Mouse (Mus musculus): ENCODE measurements around the gene Ppm1l. TPM values are rescaled to one million over a fixed set of nuclear protein-coding genes. Genes with fewer than 3 reads are reported as not detected.

The Ppm1l gene
- polyA plus RNA-seq, 1 experiment from 2014 or later = 8.3 TPM

DNA sequence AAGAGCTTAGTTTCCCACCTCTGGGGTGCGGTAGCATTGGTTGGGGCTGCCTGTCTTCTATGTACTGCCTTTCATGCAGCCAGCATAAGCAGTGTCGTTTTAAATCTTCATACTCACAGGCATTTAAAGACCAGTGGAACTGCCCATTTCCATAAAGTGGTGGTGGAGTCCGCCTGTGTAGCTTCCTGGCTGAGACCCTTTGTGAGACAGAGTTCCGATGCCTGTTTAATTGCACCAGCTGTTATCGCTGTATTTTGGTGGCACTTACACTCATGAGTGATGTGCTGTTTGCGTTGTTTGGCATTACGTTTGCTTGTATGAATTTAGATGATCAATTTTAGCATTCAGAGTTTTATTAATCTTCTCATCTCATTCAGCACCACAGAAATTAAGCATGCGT, 24.9 kb downstream of the Ppm1l start:
- H3K27ac ChIP-seq = no peak overlapping the region
- no peaks in the 10 kb centered on the region for H3K36me3 ChIP-seq
- no peak for ATAC-seq (ENCODE audit: insufficient number of reproducible peaks, insufficient read depth, low FRiP score, low TSS enrichment, low read depth)
- no peaks in the 10 kb centered on the region for H3K4me1 ChIP-seq
- no peak overlapping the region for H3K9ac ChIP-seq
- no peaks in the 10 kb centered on the region for H3K27me3 ChIP-seq
- WGBS = 85% methylated on average over 8 of the region's 8 CpGs
- H3K4me3 ChIP-seq = no peak overlapping the region
- no peak overlapping the region for H3K4me2 ChIP-seq
- no peaks in the 10 kb centered on the region for H3K9me3 ChIP-seq

DNA sequence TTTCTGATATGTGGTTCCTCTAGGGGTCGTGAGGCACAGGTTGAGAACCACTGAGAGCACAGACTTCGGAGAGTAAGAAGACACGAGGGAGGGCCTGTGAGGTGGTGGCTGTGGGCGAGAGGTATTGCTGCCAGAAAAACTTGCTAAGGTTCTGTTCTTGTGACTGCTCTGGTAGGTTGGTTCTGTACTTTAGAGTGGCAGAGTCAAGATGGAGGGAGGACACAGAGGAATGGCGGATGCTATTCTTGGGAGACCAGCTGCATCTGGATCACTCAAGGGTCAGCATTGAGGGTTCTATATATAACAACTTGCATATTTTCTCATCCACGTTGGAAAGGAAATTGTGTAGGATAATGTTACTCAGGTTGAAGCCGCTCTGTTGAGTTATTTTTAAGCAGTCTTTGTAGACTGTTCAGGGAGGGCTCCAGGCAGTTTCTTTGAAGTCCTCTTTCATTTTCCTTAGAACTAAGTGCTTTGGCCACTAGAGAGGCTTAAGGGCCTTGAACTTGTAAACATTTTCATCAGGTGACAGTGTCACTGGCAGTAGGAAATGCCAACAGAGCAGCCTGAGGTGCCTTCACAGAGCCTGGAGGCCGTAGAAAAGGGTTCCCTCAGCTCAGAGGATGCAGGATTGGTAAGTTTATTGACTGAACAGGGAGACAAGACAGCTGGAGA, 25.7 kb downstream of the Ppm1l start:
- no peaks in the 10 kb centered on the region for H3K36me3 ChIP-seq
- no peaks in the 10 kb centered on the region for H3K9me3 ChIP-seq
- no peak overlapping the region for H3K9ac ChIP-seq
- 65% methylated on average over 8 of the region's 8 CpGs for WGBS
- ATAC-seq (ENCODE audit: insufficient number of reproducible peaks, insufficient read depth, low FRiP score, low TSS enrichment, low read depth) = no peak
- no peaks in the 10 kb centered on the region for H3K27me3 ChIP-seq
- no peak overlapping the region for H3K27ac ChIP-seq
- no peak overlapping the region for H3K4me2 ChIP-seq
- no peaks in the 10 kb centered on the region for H3K4me1 ChIP-seq
- no peak overlapping the region for H3K4me3 ChIP-seq

DNA sequence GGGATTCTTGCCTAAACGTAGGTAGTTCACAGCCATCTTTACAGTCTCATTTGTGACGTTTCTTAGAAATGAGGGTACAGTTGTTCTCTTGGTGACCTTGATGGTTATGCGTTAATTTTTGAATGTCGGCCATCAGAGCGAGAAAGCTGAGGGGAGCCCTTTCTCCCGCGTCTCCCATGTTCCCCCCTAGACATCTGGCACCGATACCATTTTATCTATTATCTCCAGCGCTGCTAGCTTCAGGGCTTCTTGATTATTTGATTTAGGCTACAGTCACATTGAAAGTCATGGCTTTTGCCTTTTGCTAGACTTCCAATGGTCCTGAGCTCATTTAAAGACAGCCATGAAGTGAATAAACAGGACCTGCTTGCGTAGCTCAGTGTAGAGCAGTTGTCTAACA, 26.5 kb downstream of the Ppm1l start:
- H3K4me1 ChIP-seq = no peaks in the 10 kb centered on the region
- H3K27me3 ChIP-seq = no peaks in the 10 kb centered on the region
- WGBS = 78% methylated on average over 10 of the region's 10 CpGs
- ATAC-seq (ENCODE audit: insufficient number of reproducible peaks, insufficient read depth, low FRiP score, low TSS enrichment, low read depth) = no peak
- H3K4me3 ChIP-seq = no peak overlapping the region
- no peak overlapping the region for H3K4me2 ChIP-seq
- H3K9ac ChIP-seq = no peak overlapping the region
- no peaks in the 10 kb centered on the region for H3K9me3 ChIP-seq
- no peak overlapping the region for H3K27ac ChIP-seq
- H3K36me3 ChIP-seq = no peaks in the 10 kb centered on the region

DNA sequence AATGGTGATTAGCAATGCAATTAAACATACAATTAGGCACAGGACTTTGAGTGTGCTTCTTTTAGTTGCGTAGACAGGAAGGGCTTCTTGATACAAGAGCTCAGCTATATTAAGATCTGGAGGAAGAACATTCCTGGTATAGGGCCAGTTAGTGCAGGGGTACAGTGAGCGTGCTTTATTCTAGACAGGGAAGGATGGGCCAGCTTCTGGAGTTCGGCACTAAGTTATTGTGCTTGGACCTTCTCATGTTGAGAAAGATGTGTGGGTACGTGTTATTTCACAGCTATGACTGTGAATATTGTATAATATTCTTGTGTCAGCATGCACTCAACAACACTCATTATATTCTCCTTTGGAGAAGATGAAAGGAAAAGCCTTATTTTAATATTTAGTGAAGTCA, 29.9 kb downstream of the Ppm1l start:
- no peak overlapping the region for H3K4me2 ChIP-seq
- no peaks in the 10 kb centered on the region for H3K36me3 ChIP-seq
- no peaks in the 10 kb centered on the region for H3K27me3 ChIP-seq
- no peak overlapping the region for H3K27ac ChIP-seq
- no peak for ATAC-seq (ENCODE audit: insufficient number of reproducible peaks, insufficient read depth, low FRiP score, low TSS enrichment, low read depth)
- WGBS = 88% methylated on average over 4 of the region's 4 CpGs
- H3K9me3 ChIP-seq = no peaks in the 10 kb centered on the region
- H3K4me3 ChIP-seq = no peak overlapping the region
- no peaks in the 10 kb centered on the region for H3K4me1 ChIP-seq
- H3K9ac ChIP-seq = no peak overlapping the region

DNA sequence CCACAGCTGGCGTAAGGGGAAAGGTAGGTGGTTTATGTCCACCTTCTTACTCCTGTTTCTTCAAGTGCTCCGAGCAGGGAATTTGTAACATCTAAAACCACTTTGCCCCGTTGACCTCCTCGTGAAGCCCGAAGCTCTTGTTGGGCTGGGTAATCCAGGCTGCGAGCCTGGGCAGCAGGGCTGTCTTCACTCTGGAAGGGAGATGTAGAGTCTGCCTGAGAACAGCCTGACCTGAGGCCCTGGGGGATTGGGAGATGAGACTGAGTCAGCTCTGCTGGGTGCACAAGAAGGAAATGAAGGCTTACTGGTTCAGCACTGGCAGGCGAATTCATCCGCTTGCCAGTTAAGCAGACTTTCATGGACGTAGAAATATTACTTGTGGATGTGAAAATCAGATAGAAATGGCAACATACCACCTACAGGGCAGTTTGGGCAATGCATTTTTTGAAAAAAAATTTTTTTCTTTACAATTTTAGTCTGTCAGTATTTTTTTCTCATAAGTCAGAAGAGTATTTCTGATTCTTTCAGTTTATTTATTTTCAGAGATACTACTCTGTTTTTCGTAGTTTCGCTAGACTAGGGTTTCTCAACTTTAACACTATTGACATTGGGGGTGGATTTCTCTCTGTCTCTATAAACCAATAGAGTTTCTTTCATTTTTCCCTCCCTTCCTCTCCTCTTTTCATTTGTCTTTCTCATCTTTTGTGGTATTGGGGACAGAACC, 31.7 kb downstream of the Ppm1l start:
- Histone ChIP-seq H3K4me3 (no peak overlapping the region), H3K27ac (no peak overlapping the region), H3K9me3 (no peaks in the 10 kb centered on the region), H3K36me3 (no peaks in the 10 kb centered on the region), H3K27me3 (no peaks in the 10 kb centered on the region), H3K4me1 (no peaks in the 10 kb centered on the region), H3K4me2 (no peak overlapping the region), H3K9ac (no peak overlapping the region)
- 79% methylated on average over 11 of the region's 11 CpGs for WGBS
- no peak for ATAC-seq (ENCODE audit: insufficient number of reproducible peaks, insufficient read depth, low FRiP score, low TSS enrichment, low read depth)

DNA sequence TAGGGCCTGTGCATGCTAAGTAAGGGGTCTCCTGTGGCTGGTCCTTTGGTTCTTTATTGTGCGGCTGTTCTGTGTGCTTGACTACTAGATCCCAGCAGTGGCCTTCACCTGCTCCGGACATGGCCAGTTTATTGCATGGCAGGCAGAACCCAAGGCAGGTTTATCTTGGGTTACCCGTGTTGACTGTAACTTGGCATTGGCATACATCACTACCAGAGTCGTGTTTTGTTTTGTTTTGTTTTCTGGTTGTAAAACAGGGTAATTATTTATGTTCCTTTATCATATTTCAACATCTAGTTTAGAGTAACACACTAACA, 32.2 kb downstream of the Ppm1l start:
- Histone ChIP-seq H3K9ac (no peak overlapping the region), H3K4me3 (no peak overlapping the region), H3K36me3 (no peaks in the 10 kb centered on the region), H3K27ac (no peak overlapping the region), H3K9me3 (no peaks in the 10 kb centered on the region), H3K4me2 (no peak overlapping the region), H3K4me1 (no peaks in the 10 kb centered on the region), H3K27me3 (no peaks in the 10 kb centered on the region)
- 79% methylated on average over 4 of the region's 4 CpGs for WGBS
- ATAC-seq (ENCODE audit: insufficient number of reproducible peaks, insufficient read depth, low FRiP score, low TSS enrichment, low read depth) = no peak

DNA sequence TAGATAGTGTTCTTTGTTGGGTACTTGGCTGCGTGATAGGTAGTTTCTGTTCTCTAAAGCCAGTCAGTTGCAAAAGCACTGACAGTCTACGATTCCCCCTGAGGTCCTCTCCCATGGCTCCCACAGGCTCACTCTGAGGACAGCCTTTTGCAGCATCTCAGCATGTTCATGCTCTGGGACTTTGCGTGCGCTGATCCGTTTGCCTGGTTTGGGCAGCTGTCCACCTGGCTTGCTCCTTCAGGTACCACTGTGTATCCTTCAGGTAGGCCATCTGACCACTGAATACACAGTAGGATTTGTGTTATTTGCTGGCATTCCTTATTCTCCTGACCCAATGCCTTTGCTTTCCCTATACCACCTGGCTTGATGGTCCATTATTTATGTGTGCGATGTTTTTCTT, 33.3 kb downstream of the Ppm1l start:
- no peak for ATAC-seq (ENCODE audit: insufficient number of reproducible peaks, insufficient read depth, low FRiP score, low TSS enrichment, low read depth)
- no peaks in the 10 kb centered on the region for H3K4me1 ChIP-seq
- no peak overlapping the region for H3K27ac ChIP-seq
- no peak overlapping the region for H3K4me3 ChIP-seq
- no peaks in the 10 kb centered on the region for H3K27me3 ChIP-seq
- H3K9me3 ChIP-seq = no peaks in the 10 kb centered on the region
- WGBS = 94% methylated on average over 6 of the region's 6 CpGs
- no peak overlapping the region for H3K9ac ChIP-seq
- no peak overlapping the region for H3K4me2 ChIP-seq
- no peaks in the 10 kb centered on the region for H3K36me3 ChIP-seq

DNA sequence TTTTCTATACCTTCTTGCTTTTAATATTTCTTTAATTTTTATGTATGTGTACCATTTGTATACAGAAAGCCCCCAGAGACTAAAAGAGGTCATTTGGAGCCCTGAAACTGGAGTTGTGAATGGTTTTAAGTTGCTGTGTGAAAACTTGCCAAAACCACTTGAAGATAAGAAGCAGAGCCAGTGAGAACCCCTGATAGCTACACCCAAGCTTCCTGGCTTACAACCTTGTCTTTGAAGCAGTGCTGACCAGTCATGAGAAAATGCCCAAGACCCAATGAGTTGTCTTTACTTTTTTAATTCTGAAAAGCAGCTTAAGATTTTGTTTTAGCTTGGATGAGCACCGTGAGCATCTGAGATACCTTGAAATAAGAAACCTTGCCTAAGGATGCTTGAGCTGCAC, 35.5 kb downstream of the Ppm1l start:
- ATAC-seq (ENCODE audit: insufficient number of reproducible peaks, insufficient read depth, low FRiP score, low TSS enrichment, low read depth) = no peak
- no peak overlapping the region for H3K27ac ChIP-seq
- H3K4me1 ChIP-seq = peaks cover 3% of the 10 kb centered on the region; the same call in 1 of the 2 replicates
- H3K27me3 ChIP-seq = no peaks in the 10 kb centered on the region
- H3K36me3 ChIP-seq = no peaks in the 10 kb centered on the region
- H3K9me3 ChIP-seq = no peaks in the 10 kb centered on the region
- H3K4me2 ChIP-seq = no peak overlapping the region
- no peak overlapping the region for H3K4me3 ChIP-seq
- no peak overlapping the region for H3K9ac ChIP-seq
- WGBS = 65% methylated on average over 1 of the region's 1 CpGs

DNA sequence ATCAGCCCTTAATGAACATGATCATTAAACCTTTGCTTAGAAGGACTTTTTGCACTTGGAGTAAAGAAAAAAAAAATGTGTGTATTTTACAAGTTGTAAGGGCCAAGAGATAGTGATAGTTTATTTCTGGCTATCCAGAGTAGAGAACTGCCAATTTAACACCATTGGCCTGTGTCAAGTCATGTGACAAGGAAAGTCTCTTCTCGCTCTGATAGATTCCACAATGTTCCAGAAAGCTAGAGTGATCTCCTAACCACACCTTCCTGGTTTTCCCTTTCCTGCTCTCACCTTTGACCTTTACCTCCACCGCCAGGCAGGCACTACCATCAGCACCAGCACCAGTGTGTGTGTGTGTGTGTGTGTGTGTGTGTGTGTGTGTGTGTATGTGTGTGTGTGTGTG, 38.0 kb downstream of the Ppm1l start:
- no peaks in the 10 kb centered on the region for H3K36me3 ChIP-seq
- H3K9me3 ChIP-seq = no peaks in the 10 kb centered on the region
- H3K4me1 ChIP-seq = peaks cover 15% of the 10 kb centered on the region
- no peak overlapping the region for H3K9ac ChIP-seq
- no peaks in the 10 kb centered on the region for H3K27me3 ChIP-seq
- H3K4me2 ChIP-seq = no peak overlapping the region
- WGBS = 83% methylated on average over 2 of the region's 2 CpGs
- no peak for ATAC-seq (ENCODE audit: insufficient number of reproducible peaks, insufficient read depth, low FRiP score, low TSS enrichment, low read depth)
- no peak overlapping the region for H3K27ac ChIP-seq
- no peak overlapping the region for H3K4me3 ChIP-seq

DNA sequence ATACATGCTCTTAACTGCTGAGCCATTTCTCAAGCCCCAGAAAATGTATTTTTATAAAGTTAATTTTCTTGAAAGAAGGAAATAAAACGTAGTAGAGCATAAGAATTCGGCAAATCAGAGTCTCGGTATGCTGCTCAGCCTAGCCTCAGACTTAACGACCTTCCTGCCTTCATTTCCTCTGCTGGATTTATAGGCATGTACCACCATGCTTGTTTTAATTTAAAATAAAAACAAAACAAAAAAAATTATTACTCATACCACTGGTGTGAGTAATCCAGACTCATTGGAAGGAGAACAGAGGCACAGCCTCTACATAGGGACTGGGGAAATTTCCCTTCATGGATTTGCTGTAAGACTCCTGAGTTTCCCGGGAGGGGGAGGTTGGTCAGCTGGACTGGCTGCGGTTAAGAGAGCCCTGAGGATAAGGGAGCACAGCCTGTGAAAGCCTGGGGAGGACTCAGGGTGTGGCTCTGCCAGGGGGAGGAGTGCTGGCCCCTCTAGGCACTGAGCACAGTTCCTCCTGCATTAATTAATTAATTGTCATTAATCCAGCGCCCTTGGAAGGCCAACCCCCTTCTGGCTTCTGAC, 39.5 kb downstream of the Ppm1l start:
- H3K4me2 ChIP-seq = no peak overlapping the region
- no peaks in the 10 kb centered on the region for H3K27me3 ChIP-seq
- H3K9ac ChIP-seq = no peak overlapping the region
- no peak overlapping the region for H3K4me3 ChIP-seq
- peaks cover 15% of the 10 kb centered on the region for H3K4me1 ChIP-seq
- no peaks in the 10 kb centered on the region for H3K9me3 ChIP-seq
- H3K27ac ChIP-seq = no peak overlapping the region
- ATAC-seq (ENCODE audit: insufficient number of reproducible peaks, insufficient read depth, low FRiP score, low TSS enrichment, low read depth) = no peak
- no peaks in the 10 kb centered on the region for H3K36me3 ChIP-seq
- 68% methylated on average over 7 of the region's 7 CpGs for WGBS

DNA sequence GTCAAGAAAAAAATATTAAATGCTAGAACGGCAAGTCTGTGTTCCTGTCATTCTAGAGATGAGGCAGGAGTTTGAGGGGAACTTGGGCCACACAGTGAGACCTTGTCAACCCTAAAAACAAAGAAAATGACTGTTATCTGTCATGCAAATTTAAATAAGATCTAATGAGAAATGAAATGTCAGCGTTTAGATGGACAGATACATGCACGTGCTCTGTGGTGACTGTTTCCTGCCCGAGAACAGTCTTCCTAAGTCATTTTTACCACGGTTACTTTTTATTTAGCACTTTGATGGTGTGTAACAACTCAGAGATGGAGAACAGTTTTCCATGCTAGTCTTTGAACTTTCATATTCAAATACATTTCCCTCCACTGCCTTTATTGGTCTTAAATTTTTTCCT, 40.1 kb downstream of the Ppm1l start:
- 56% methylated on average over 5 of the region's 5 CpGs for WGBS
- no peak overlapping the region for H3K4me3 ChIP-seq
- no peaks in the 10 kb centered on the region for H3K36me3 ChIP-seq
- no peak overlapping the region for H3K4me2 ChIP-seq
- H3K27me3 ChIP-seq = no peaks in the 10 kb centered on the region
- H3K27ac ChIP-seq = no peak overlapping the region
- H3K9me3 ChIP-seq = no peaks in the 10 kb centered on the region
- H3K4me1 ChIP-seq = peaks cover 15% of the 10 kb centered on the region
- no peak overlapping the region for H3K9ac ChIP-seq
- no peak for ATAC-seq (ENCODE audit: insufficient number of reproducible peaks, insufficient read depth, low FRiP score, low TSS enrichment, low read depth)

DNA sequence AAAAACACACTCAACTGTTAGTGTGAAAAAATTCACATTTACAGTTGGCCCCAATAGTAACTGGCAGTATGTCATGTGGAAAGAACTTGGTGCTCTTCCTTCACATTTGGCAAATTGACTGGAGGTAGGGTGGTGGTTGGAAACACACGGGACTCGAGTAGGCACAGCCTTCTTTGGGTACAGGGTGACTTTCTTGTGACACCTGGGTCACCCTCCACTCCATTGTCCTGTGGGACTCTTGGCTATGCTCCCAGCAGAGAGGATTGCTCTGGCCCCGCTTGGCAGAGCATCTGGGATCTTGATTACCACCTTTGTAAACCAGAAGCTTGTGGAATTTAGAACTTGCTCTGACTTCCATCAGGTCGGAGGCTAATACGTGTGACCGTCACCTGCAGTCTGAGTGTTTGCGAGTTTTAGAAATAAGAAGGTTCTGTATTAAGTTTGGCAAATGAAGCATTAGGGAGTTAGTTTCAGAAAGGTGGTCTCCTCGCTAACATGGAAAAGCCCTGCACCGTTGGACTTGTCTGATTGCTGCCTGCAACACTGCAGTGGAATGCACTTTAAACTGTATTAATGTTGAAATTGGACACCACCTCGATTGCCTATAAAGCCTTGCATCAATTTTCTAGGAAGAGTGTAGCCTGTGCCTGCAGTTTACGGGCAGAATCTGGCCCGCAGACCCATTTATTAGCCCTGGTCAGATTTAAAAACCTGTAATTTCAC, 41.4 kb downstream of the Ppm1l start:
- Histone ChIP-seq H3K27me3 (no peaks in the 10 kb centered on the region), H3K9me3 (no peaks in the 10 kb centered on the region), H3K4me1 (peaks cover 15% of the 10 kb centered on the region), H3K4me3 (no peak overlapping the region), H3K4me2 (no peak overlapping the region), H3K9ac (no peak overlapping the region), H3K36me3 (no peaks in the 10 kb centered on the region), H3K27ac (no peak overlapping the region)
- no peak for ATAC-seq (ENCODE audit: insufficient number of reproducible peaks, insufficient read depth, low FRiP score, low TSS enrichment, low read depth)
- WGBS = 57% methylated on average over 12 of the region's 12 CpGs

Measured in embryonic facial prominence, embryonic 13.5 days (tissue).